Mouse (Mus musculus) C2C12 (cell line): ENCODE measurements around the gene Depp1. TPM values are rescaled to one million over a fixed set of nuclear protein-coding genes. Genes with fewer than 3 reads are reported as not detected.
"Not testable (repeated sequence)": the region's sequence is repeated elsewhere in the genome, so short reads cannot be mapped to it uniquely, and the experiment has no call there.

Source experiments
- H3K27me3 ChIP-seq: one replicate; pipeline ENCODE4 v1.6.1; 2011; ENCODE audit not compliant: control insufficient read depth, insufficient read depth, insufficient read length
- H3K36me3 ChIP-seq: one replicate; pipeline ENCODE4 v1.6.1; 2011; ENCODE audit not compliant: control insufficient read depth, insufficient read depth
- H3K4me3 ChIP-seq: one replicate; pipeline ENCODE4 v1.5.1; 2011; ENCODE audit warnings: mild to moderate bottlenecking, control low read depth; ENCODE audit not compliant: poor library complexity, insufficient read depth, severe bottlenecking
- H3K79me2 ChIP-seq: one replicate; pipeline ENCODE4 v1.6.1; 2011; ENCODE audit not compliant: control insufficient read depth, insufficient read depth
- H3K79me3 ChIP-seq: one replicate; pipeline ENCODE4 v1.6.1; 2011; ENCODE audit warnings: low read depth, control low read depth
- H3ac ChIP-seq: one replicate; pipeline ENCODE3; 2011; ENCODE audit warnings: low read depth; ENCODE audit not compliant: control insufficient read depth, insufficient read length
- CEBPB ChIP-seq: IDR thresholded peaks from one replicate; pipeline ENCODE4 v1.6.1; 2011; ENCODE audit warnings: low read depth, mild to moderate bottlenecking, control low read depth, moderate library complexity
- CTCF ChIP-seq: IDR thresholded peaks from one replicate; pipeline ENCODE4 v1.5.1; 2011; ENCODE audit not compliant: control insufficient read depth, insufficient read depth, insufficient read length
- FOSL1 ChIP-seq: IDR thresholded peaks from one replicate; pipeline ENCODE4 v1.8.0; 2011; ENCODE audit warnings: mild to moderate bottlenecking, low read length; ENCODE audit not compliant: poor library complexity, insufficient read depth, severe bottlenecking
- MAX ChIP-seq: IDR thresholded peaks from one replicate; pipeline ENCODE4 v1.6.1; 2011; ENCODE audit warnings: mild to moderate bottlenecking, control low read depth
- MYOD1 ChIP-seq: IDR thresholded peaks from one replicate; pipeline ENCODE4 v1.6.1; 2011; ENCODE audit warnings: low read depth; ENCODE audit not compliant: control insufficient read depth, insufficient read length
- MYOG ChIP-seq: IDR thresholded peaks from one replicate; pipeline ENCODE4 v1.6.1; 2011; ENCODE audit not compliant: control insufficient read depth, insufficient read length; ENCODE audit errors: extremely low read depth
- USF1 ChIP-seq: IDR thresholded peaks from one replicate; pipeline ENCODE4 v1.6.1; 2011; ENCODE audit warnings: low read depth, mild to moderate bottlenecking, control low read depth, moderate library complexity
- long read RNA-seq, 2 experiments: library from polyadenylated mRNA; unstranded; transcript quantifications; one replicate each; pipeline ENCODE4 v2.0.0; 2019 to 2020
- polyA plus RNA-seq: library from polyadenylated mRNA; unstranded; fragments of >200 nt; fragmentation: generic; extraction: Trizol; gene quantifications from one replicate; pipeline ENCODE4 v1.2.1, GENCODE M21; 2012; ENCODE audit warnings: missing spikeins

Gene Depp1
- 0.46 TPM for polyA plus RNA-seq
- long read RNA-seq, experiment 1, partial matches to known transcripts = 0 of 2 reads
- long read RNA-seq, experiment 1, other reads (novel, unspliced or antisense) = 0 of 2 reads
- long read RNA-seq, experiment 2 = 0 reads

- no peaks in the 10 kb centered on the region for H3K79me2 ChIP-seq
- H3K79me3 ChIP-seq = no peaks in the 10 kb centered on the region
- H3K27me3 ChIP-seq = no peaks in the 10 kb centered on the region
- TF ChIP-seq USF1 (no peak), MAX (no peak), FOSL1 (no peak), CTCF (no peak), MYOD1 (peak; percentile 4), CEBPB (peak; percentile 61), MYOG (no peak)
- H3K4me3 ChIP-seq = no peak within 1 kb of the TSS
- H3ac ChIP-seq = no peak within 1 kb of the TSS
- no peaks in the 10 kb centered on the region for H3K36me3 ChIP-seq
Measured at GRCm38 (mm10) chr6:116650406-116650805, at the start of gene Depp1. Depp1 (plus strand) TSS chr6:116650609.

DNA sequence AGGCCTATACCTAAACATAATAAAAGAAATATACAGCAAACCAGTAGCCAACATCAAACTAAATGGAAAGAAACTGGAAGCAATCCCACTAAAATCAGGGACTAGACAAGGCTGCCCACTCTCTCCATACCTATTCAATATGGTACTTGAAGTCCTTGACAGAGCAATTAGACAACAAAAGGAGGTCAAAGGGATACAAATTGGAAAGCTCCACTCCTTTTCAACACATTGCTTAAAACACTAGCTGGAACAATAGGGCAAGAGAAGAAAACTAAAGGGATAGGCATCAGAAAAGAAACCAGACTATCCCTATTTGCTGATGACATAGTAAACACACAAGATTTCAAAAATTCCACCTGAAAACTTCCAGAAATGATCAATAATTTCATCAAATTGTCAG lies 49.4 kb upstream of the Depp1 start:
- not testable (repeated sequence) for H3K4me3 ChIP-seq, H3K36me3 ChIP-seq, H3K79me2 ChIP-seq, H3K27me3 ChIP-seq, H3ac ChIP-seq, H3K79me3 ChIP-seq

- no peaks in the 10 kb centered on the region for H3K79me3 ChIP-seq
- no peaks in the 10 kb centered on the region for H3K27me3 ChIP-seq
- no peak for TF ChIP-seq MYOD1
- no peak for TF ChIP-seq CTCF
- no peak for TF ChIP-seq FOSL1
- TF ChIP-seq MYOG = no peak
- no peak for TF ChIP-seq USF1
- TF ChIP-seq CEBPB = no peak
- no peak for TF ChIP-seq MAX
- H3K4me3 ChIP-seq = no peak overlapping the region
- no peaks in the 10 kb centered on the region for H3K79me2 ChIP-seq
- H3K36me3 ChIP-seq = no peaks in the 10 kb centered on the region
- H3ac ChIP-seq = no peak overlapping the region
Measured at GRCm38 (mm10) chr6:116607230-116607629, 43.2 kb upstream of the Depp1 start.

GRCm38 (mm10) chr6:116615719-116616118 lies 34.7 kb upstream of the Depp1 start:
- Histone ChIP-seq H3K27me3 (no peaks in the 10 kb centered on the region), H3K79me2 (no peaks in the 10 kb centered on the region), H3K36me3 (no peaks in the 10 kb centered on the region), H3K79me3 (no peaks in the 10 kb centered on the region), H3ac (no peak overlapping the region), H3K4me3 (no peak overlapping the region)
- TF ChIP-seq CEBPB = no peak
- TF ChIP-seq CTCF = no peak
- no peak for TF ChIP-seq FOSL1
- TF ChIP-seq MYOG = no peak
- no peak for TF ChIP-seq USF1
- no peak for TF ChIP-seq MAX
- no peak for TF ChIP-seq MYOD1

GRCm38 (mm10) chr6:116618073-116618472 lies 32.3 kb upstream of the Depp1 start:
- H3K79me3 ChIP-seq = no peaks in the 10 kb centered on the region
- H3ac ChIP-seq = no peak overlapping the region
- no peak for TF ChIP-seq FOSL1
- TF ChIP-seq MYOD1 = no peak
- no peak for TF ChIP-seq USF1
- TF ChIP-seq CTCF = no peak
- TF ChIP-seq CEBPB = no peak
- no peak overlapping the region for H3K4me3 ChIP-seq
- H3K79me2 ChIP-seq = no peaks in the 10 kb centered on the region
- H3K27me3 ChIP-seq = no peaks in the 10 kb centered on the region
- H3K36me3 ChIP-seq = no peaks in the 10 kb centered on the region

DNA sequence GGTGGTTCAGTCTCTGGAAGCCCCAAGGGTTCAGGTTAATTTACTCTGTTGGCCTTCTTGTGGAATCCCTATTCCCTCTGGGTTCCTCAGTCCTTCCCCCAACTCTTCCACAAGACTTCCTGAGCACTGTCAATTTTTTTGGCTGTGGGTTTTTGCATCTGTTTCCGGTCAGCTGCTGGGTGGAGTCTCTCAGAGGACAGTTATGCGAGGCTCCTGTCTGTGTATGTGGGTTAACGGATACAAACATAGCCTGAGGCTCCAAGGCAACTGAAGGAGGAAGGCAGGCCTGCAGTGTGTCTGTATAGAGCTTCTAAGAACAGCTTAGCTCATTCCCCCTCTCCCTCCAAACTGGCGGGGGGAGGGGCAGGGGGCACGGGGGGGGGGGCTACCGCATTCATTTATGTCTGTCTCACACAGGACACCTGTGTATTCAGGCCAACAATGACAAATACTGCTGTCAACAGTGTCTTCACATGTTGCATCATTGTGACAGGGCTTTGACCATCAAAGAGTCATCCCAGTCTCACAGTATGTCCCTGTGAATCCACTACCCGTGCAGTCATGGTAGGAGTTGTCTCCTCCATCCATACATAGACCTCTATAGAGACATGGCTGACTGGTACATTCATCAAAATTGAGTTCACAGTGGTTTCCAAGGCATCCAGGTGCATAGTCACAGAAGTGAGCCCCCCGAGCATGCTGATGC lies 28.9 kb upstream of the Depp1 start:
- Histone ChIP-seq H3K36me3 (no peaks in the 10 kb centered on the region), H3ac (no peak overlapping the region), H3K79me3 (no peaks in the 10 kb centered on the region), H3K79me2 (no peaks in the 10 kb centered on the region), H3K27me3 (no peaks in the 10 kb centered on the region), H3K4me3 (no peak overlapping the region)
- no peak for TF ChIP-seq USF1
- no peak for TF ChIP-seq MAX
- no peak for TF ChIP-seq FOSL1
- no peak for TF ChIP-seq MYOD1
- no peak for TF ChIP-seq CEBPB
- no peak for TF ChIP-seq MYOG
- TF ChIP-seq CTCF = no peak

GRCm38 (mm10) chr6:116626417-116626816 lies 24.0 kb upstream of the Depp1 start:
- H3K79me2 ChIP-seq, H3ac ChIP-seq, H3K27me3 ChIP-seq, H3K4me3 ChIP-seq, H3K36me3 ChIP-seq, H3K79me3 ChIP-seq: not testable (repeated sequence)
